10 mouse cellular contexts compared by ENCODE assay signal in genomic region chr13:97825801-97826576, GRCm38 (mm10).
DNase-seq lines count a peak whose midpoint lies in the region; ATAC-seq and TF ChIP-seq lines count a peak whose summit lies in the region.
"Had no signal": no experiment of that assay in that cellular context is flagged by ENCODE, and none has a peak within 500 bp of the region (broad histone marks: within the 10 kb centered on the region; RNA-seq: fewer than 3 reads in every experiment).

No protein-coding gene starts in this region.

- no peak overlapping the region; the same call in 1 of the 2 replicates for H3K4me2 ChIP-seq in forebrain, embryonic 16.5 days (ENCODE audit: low read length)
- H3K4me2 ChIP-seq in limb, embryonic 14.5 days (replicated peaks; ENCODE audit: low read depth, low read length, severe bottlenecking) = no peak overlapping the region

- H3K36me3 ChIP-seq in forebrain, embryonic 16.5 days (ENCODE audit: control insufficient read depth, insufficient read depth) = no peaks in the 10 kb centered on the region
- no peaks in the 10 kb centered on the region for H3K36me3 ChIP-seq in limb, embryonic 14.5 days (ENCODE audit: control insufficient read depth, insufficient read depth, low read length)

- no peak overlapping the region for H3K4me3 ChIP-seq in forebrain, embryonic 16.5 days (replicated peaks; ENCODE audit: low read length)
- no peak overlapping the region for H3K4me3 ChIP-seq in limb, embryonic 14.5 days (replicated peaks; ENCODE audit: low read length)

- H3K4me1 ChIP-seq in forebrain, embryonic 16.5 days (replicated peaks; ENCODE audit: control insufficient read depth, insufficient read depth, low read length) = peaks cover 32% of the 10 kb centered on the region
- H3K4me1 ChIP-seq in limb, embryonic 14.5 days (ENCODE audit: control insufficient read depth, insufficient read depth, low read length) = peaks cover 20% of the 10 kb centered on the region

- H3K9ac ChIP-seq in forebrain, embryonic 16.5 days (replicated peaks; ENCODE audit: low read depth, low read length) = no peak overlapping the region
- H3K9ac ChIP-seq in limb, embryonic 14.5 days (ENCODE audit: low read depth, low read length, severe bottlenecking) = peak overlapping the region; percentile 12; the same call in 1 of the 2 replicates

- H3K9me3 ChIP-seq in forebrain, embryonic 16.5 days (ENCODE audit: control insufficient read depth, low read length) = no peaks in the 10 kb centered on the region
- H3K9me3 ChIP-seq in limb, embryonic 14.5 days (ENCODE audit: control insufficient read depth, low read length) = no peaks in the 10 kb centered on the region

- 18% methylated on average over 22 of the region's 22 CpGs for WGBS in forebrain, embryonic 16.5 days
- WGBS in limb, embryonic 14.5 days = 20% methylated on average over 22 of the region's 22 CpGs

- 0 out of 2 replicates have a peak overlapping the region, but pooled peaks have one; percentile 5 for H3K27ac ChIP-seq in forebrain, embryonic 16.5 days (ENCODE audit: low read length)
- no peak overlapping the region for H3K27ac ChIP-seq in limb, embryonic 14.5 days (replicated peaks; ENCODE audit: low read depth, low read length)

- ATAC-seq in forebrain, embryonic 16.5 days = no peak
- no peak for ATAC-seq in limb, embryonic 14.5 days (ENCODE audit: low FRiP score, low read depth)

- peak; percentile 15 to 39 for DNase-seq in kidney, postnatal 4 days
- DNase-seq in kidney, postnatal 36 days = no peak
- no peak for DNase-seq in limb, embryonic 14.5 days (ENCODE audit: low spot score)
- peak; percentile 95 for DNase-seq in retina, postnatal 1 day
- DNase-seq in thymus, postnatal 25 days = no peak
- no peak for DNase-seq in heart, postnatal 14 days
- DNase-seq in layer of hippocampus, adult 18-20 months (ENCODE audit: low spot score in 2 of 2) = no peak
- DNase-seq: lung, postnatal 14 days; thymus, adult 18-20 months had no signal

- TF ChIP-seq POLR2A in limb, embryonic 14.5 days (IDR thresholded peaks at IDR 0.05; ENCODE audit: borderline replicate concordance, extremely low read depth, insufficient read depth, insufficient read length) = no peak

- intact Hi-C loops in heart, postnatal 14 days (cut with DNase I) = no loop called here

- no peaks in the 10 kb centered on the region for H3K27me3 ChIP-seq in forebrain, embryonic 16.5 days (replicated peaks; ENCODE audit: control insufficient read depth, insufficient read depth, low read length)
- H3K27me3 ChIP-seq in limb, embryonic 14.5 days (ENCODE audit: control insufficient read depth, insufficient read depth, low read length) = no peaks in the 10 kb centered on the region

Comparison
In these comparisons a context has a peak if more than half of its experiments do, and no peak if none do; other contexts are left out.
1. DNase-seq: peak in kidney, postnatal 4 days (2 of 2) and retina, postnatal 1 day (single experiment); none in kidney, postnatal 36 days (0 of 2), limb, embryonic 14.5 days (single experiment), thymus, postnatal 25 days (single experiment), heart, postnatal 14 days (0 of 2) and layer of hippocampus, adult 18-20 months (0 of 2).